Mouse (Mus musculus) testis, adult 2 months (tissue): Measurements from ENCODE around the gene Olfr1272. TPM values are rescaled to one million over a fixed set of nuclear protein-coding genes. Genes with fewer than 3 reads are reported as not detected.
"Not testable (repeated sequence)": the region's sequence is repeated elsewhere in the genome, so short reads cannot be mapped to it uniquely, and the experiment has no call there.

Experiments
- H3K27ac ChIP-seq: fragments of 200-500 bp; 2 replicates; pipeline ENCODE4 v1.5.1; 2012; ENCODE audit warnings: low read depth, low read length; ENCODE audit not compliant: control insufficient read depth, insufficient read depth
- H3K27me3 ChIP-seq: fragments of 200-500 bp; 2 replicates; pipeline ENCODE4 v1.6.1; 2012; ENCODE audit warnings: mild to moderate bottlenecking, low read length, moderate library complexity; ENCODE audit not compliant: control insufficient read depth, insufficient read depth
- H3K36me3 ChIP-seq: fragments of 200-500 bp; 2 replicates; pipeline ENCODE4 v1.6.1; 2012; ENCODE audit warnings: mild to moderate bottlenecking, low read length; ENCODE audit not compliant: control insufficient read depth, insufficient read depth
- H3K4me1 ChIP-seq: fragments of 200-500 bp; 2 replicates; pipeline ENCODE4 v1.6.1; 2012; ENCODE audit warnings: low read length; ENCODE audit not compliant: control insufficient read depth, insufficient read depth
- H3K4me3 ChIP-seq: fragments of 200-500 bp; 2 replicates; pipeline ENCODE4 v1.5.1; 2012; ENCODE audit warnings: low read depth, mild to moderate bottlenecking, low read length, moderate library complexity, mixed read lengths; ENCODE audit not compliant: control insufficient read depth
- CTCF ChIP-seq: fragments of 200-500 bp; IDR thresholded peaks from 2 replicates; pipeline ENCODE4 v1.5.1; 2012; ENCODE audit warnings: low read depth, mild to moderate bottlenecking, inconsistent platforms, low read length, moderate library complexity; ENCODE audit not compliant: control insufficient read depth, insufficient read depth, insufficient replicate concordance
- POLR2A ChIP-seq: fragments of 200-500 bp; IDR thresholded peaks from 2 replicates; pipeline ENCODE4 v1.6.1; 2012; ENCODE audit warnings: low read depth, mild to moderate bottlenecking, inconsistent platforms, low read length, moderate library complexity; ENCODE audit not compliant: control insufficient read depth
- polyA plus RNA-seq: library from polyadenylated mRNA; depleted of rRNA; stranded (reverse); fragments of >200 nt; gene quantifications from 2 replicates; pipeline ENCODE4 v1.2.3, GENCODE M21; 2012; rRNA removed

The Olfr1272 gene
- not detected in 2 replicates for polyA plus RNA-seq

DNA sequence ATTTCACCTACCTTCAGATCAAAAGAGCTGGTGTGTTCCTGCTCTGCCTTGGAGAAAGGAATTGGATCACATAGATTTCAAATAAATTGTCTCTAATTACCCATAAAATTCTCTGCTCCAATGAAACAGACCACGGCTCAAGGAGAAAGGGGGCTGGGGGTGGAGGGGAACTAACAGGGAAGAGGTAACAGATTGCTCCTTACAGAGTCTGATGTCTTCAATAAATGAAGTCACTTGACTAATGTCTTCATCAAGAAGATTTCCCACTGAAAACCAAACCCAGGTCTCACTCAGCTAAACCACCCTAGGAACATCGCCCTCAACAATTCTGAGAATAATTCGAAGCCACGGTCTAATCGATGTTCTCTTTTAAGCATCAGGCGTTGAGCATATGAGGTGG lies at the start of gene Olfr1272:
Olfr1272 (minus strand) TSS at position 101 of the 400 bp plus-strand sequence.
- Histone ChIP-seq H3K27me3 (no peaks in the 10 kb centered on the region), H3K36me3 (no peaks in the 10 kb centered on the region), H3K4me3 (no peak within 1 kb of the TSS), H3K27ac (no peak within 1 kb of the TSS), H3K4me1 (no peaks in the 10 kb centered on the region)
- no peak for TF ChIP-seq CTCF
- TF ChIP-seq POLR2A = no peak

DNA sequence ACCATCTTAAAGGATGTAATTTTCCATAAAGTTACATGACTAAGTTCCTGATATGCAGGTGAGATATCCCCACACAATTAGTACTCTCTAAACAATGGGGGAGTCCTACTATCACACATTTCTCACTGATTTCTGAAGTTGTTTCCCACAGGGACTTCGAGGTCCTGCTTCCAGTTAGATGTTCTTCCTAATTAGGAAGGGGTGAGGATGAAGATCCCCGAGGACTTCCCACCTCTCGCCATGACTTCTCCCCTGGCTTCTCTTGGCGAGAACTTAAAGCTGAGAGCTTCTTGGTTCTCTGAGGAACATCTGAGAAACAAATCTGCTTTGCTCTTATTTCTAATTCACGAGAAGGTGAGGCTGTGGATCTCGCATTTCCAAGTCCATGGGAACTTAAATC lies 29.3 kb upstream of the Olfr1272 start, which contains the start of gene Gm13769:
Gm13769 (plus strand) TSS at position 301 of the 400 bp plus-strand sequence.
- not testable (repeated sequence) for H3K4me3 ChIP-seq, H3K27ac ChIP-seq

DNA sequence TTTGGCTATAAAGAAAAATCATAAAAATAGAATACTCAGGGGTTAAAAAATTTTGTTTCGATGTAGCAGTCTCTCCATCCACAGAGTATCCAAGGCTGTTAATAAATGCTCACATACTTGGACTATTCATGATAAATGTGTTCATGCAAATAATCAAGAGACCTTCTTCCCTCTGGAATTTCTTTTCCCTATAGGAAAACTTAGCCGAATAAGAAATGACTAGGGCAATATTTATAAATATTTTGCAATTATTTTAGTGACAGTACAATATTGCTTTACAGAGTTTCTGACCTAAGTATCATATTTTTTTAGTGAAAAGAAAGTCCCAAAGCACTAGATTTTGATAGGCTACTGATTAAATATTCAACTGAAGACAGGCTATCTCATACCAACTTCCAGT lies 21.7 kb downstream of the Olfr1272 start, which contains the start of gene Olfr1271:
Olfr1271 (minus strand) TSS at position 101 of the 400 bp plus-strand sequence.
- H3K4me1 ChIP-seq = no peaks in the 10 kb centered on the region
- H3K36me3 ChIP-seq = no peaks in the 10 kb centered on the region
- no peak within 1 kb of the TSS for H3K27ac ChIP-seq
- H3K4me3 ChIP-seq = no peak within 1 kb of the TSS
- no peak for TF ChIP-seq POLR2A
- H3K27me3 ChIP-seq = no peaks in the 10 kb centered on the region

More for the DNA sequence above, 29.3 kb upstream of the Olfr1272 start, which contains the start of gene Gm13769:
- H3K36me3 ChIP-seq, H3K4me1 ChIP-seq, H3K27me3 ChIP-seq: not testable (repeated sequence)

DNA sequence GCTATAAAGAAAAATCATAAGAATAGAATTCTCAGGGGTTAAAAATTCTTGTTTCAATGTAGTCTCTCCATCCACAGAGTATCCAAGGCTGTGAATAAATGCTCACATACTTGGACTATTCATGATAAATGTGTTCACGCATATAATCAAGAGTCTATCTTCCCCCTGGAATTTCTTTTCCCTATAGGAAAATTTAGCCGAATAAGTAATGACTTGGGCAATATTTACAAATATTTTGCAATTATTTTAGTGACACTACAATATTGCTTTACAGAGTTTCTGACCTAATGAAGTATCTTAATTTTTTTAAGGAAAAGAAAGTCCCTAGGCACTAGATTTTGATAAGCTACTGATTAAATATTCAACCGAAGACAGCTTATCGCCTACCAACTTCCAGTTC lies 35.1 kb downstream of the Olfr1272 start, which contains the start of gene Olfr142:
Olfr142 (minus strand) TSS at position 101 of the 400 bp plus-strand sequence.
- no peak within 1 kb of the TSS for H3K4me3 ChIP-seq
- H3K27ac ChIP-seq = no peak within 1 kb of the TSS
- no peaks in the 10 kb centered on the region for H3K36me3 ChIP-seq
- H3K27me3 ChIP-seq = no peaks in the 10 kb centered on the region
- TF ChIP-seq CTCF (no peak), POLR2A (no peak)
- H3K4me1 ChIP-seq = no peaks in the 10 kb centered on the region

Other genes starting within 250 kb of the Olfr1272 start
- gene Olfr140, start 229.2 kb downstream of the Olfr1272 start, polyA plus RNA-seq = not detected in 2 replicates
- gene Olfr1269, start 171.4 kb downstream of the Olfr1272 start, polyA plus RNA-seq = not detected in 2 replicates
- 0.52 and 0.69 TPM in 2 replicates for gene Olfr32, start 150.5 kb downstream of the Olfr1272 start, polyA plus RNA-seq
- gene Olfr1270, start 139.8 kb downstream of the Olfr1272 start, polyA plus RNA-seq = 0.06 and 0.37 TPM in 2 replicates
- not detected in 2 replicates for gene Olfr1506, start 68.3 kb downstream of the Olfr1272 start, polyA plus RNA-seq
- gene Olfr142, start 35.2 kb downstream of the Olfr1272 start, polyA plus RNA-seq = 0.04 and 0.12 TPM in 2 replicates
- gene Olfr1271, start 21.8 kb downstream of the Olfr1272 start, polyA plus RNA-seq = 0.08 TPM in 1 of 2 replicates, not detected in the other
- 0.07 TPM in 1 of 2 replicates, not detected in the other for gene Gm13769, start 29.4 kb upstream of the Olfr1272 start, polyA plus RNA-seq
- not detected in 2 replicates for gene Olfr1274-ps, start 105.8 kb upstream of the Olfr1272 start, polyA plus RNA-seq